Mouse (Mus musculus) megakaryocyte progenitor cell, adult 5-6 weeks (primary cell): Measurements from ENCODE around the gene Adam23. TPM values are rescaled to one million over a fixed set of nuclear protein-coding genes. Genes with fewer than 3 reads are reported as not detected.

Source experiments
- ATAC-seq: replicated peaks from 2 replicates; pipeline ENCODE4 v1.8.0; 2016; ENCODE audit warnings: mild to moderate bottlenecking, moderate TSS enrichment, inconsistent platforms; ENCODE audit not compliant: poor library complexity
- total RNA-seq, 2 experiments: library from RNA; stranded (forward) in 1 of 2; stranded (reverse) in 1 of 2; fragments of 157-497, 149-512 nt in 1 of 2; fragments of 200-1000 nt in 1 of 2; gene quantifications; 2 replicates each; pipeline versions ENCODE4 v1.2.3 to v1.2.4; 2015 to 2017

Adam23 gene
- total RNA-seq, 2 experiments from 2014 or later = 0.37 TPM; not detected in 1

GRCm38 (mm10) chr1:63473696-63474095 is 28.0 kb downstream of the Adam23 start:
- ATAC-seq = no peak

- no peak for ATAC-seq
Observed at GRCm38 (mm10) chr1:63478946-63479345, 33.3 kb downstream of the Adam23 start.

- ATAC-seq = no peak
Observed at GRCm38 (mm10) chr1:63484646-63485045, 39.0 kb downstream of the Adam23 start.

DNA sequence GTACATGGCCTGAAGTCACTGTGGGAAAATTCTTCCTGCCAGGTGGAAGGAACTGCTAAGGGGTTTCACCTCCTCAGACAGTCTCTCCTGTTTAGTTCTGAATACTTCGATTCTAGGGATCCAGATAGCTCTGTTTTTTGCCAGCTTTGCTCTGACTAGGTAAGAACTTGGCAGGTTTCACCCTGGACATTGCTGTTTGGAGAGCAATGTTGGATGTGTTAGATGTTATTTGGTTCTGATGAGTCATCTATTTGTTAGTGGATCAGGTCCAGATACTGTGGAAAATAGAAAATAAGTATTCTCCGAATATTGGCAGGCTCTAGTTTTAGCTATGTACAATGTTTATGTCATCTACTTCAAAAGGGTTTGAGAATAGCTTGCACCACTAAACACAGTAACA is 41.0 kb downstream of the Adam23 start:
- ATAC-seq = no peak

DNA sequence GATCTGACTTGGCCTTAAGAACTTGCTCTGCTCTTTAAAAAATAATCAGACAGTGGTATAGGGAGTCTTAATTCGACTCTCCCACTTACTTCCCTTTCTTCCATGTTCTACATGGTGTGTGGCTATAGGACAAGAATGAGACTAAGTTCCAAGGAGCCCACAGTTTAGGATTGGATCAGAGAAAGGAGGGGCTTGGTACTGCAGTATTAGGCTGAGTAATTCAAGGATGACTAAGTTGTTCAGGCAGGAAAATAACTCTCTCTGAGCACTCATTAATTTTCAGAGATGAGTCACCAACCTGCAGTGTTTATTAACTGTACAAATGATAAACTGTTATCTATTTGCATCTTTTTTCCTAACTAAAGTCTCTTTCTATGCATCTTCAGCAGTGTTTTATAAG is 45.3 kb downstream of the Adam23 start:
- ATAC-seq = no peak

GRCm38 (mm10) chr1:63493325-63493724 is 47.6 kb downstream of the Adam23 start:
- ATAC-seq = no peak

- ATAC-seq = no peak
Observed at GRCm38 (mm10) chr1:63507386-63507785, 61.7 kb downstream of the Adam23 start.

GRCm38 (mm10) chr1:63508801-63509200 is 63.1 kb downstream of the Adam23 start:
- no peak for ATAC-seq

DNA sequence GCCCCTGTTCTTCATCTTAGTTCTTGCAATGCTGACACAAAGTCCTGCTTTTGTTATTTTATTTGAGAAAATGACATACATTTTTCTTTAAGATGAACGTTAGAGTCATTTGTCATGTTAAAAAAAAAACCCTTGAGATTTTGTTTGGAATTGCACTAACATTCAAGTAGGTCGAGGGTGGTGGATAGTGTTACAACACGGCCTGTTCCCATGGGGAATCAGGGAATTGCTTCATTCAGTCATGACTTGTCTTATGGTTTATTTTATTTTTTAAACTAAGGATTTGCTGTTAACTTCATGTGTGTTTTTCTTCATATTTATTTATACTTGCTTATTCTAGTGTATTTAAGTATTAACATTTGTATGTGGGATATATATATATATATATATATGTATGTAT is 65.7 kb downstream of the Adam23 start:
- no peak for ATAC-seq

GRCm38 (mm10) chr1:63517800-63518199 is 72.1 kb downstream of the Adam23 start:
- no peak for ATAC-seq

- no peak for ATAC-seq
Observed at GRCm38 (mm10) chr1:63518814-63519213, 73.1 kb downstream of the Adam23 start.

DNA sequence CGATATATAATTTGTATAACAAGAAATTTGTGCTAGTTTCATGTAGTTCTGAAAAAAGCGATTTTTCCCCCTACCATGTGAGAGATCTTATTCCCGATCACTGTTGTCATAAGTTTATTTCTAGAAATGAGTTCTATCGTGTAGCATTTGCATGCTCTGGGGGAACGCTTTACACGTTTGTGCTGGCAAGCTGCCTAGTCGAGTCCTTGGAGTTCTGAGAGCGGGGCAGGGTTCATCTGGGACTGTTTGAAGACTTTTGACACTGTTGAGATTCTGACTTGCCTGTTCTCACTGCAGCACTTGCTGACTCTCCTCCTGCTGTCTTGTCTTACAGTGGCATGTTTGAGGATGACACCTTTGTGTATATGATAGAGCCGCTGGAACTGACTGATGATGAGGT is 84.2 kb downstream of the Adam23 start:
- ATAC-seq = no peak

DNA sequence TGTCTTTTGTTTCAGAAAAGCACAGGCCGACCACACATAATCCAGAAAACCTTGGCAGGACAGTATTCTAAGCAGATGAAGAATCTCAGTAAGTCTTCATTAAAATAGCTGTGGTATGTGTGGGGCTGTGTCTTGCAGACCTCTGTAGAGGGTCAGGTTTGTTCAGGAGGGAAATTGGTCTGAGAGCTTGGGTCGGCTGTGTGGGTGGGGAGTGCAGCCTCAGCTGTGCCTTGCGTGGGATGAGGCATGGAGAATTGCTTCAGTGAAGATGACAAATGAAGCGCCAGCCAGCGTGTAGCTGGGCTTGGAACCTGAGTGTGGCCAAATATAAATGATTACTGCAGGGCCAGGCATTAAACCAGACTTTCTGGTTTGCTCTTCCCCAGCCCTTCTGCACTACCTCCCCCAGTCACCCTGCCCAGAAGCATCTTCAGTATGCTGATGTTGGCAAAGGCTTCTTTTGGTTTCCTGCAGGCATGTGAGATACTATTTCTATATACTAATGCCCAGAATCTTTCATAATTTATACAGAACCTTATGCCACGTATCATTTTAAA is 88.7 kb downstream of the Adam23 start:
- ATAC-seq = no peak

DNA sequence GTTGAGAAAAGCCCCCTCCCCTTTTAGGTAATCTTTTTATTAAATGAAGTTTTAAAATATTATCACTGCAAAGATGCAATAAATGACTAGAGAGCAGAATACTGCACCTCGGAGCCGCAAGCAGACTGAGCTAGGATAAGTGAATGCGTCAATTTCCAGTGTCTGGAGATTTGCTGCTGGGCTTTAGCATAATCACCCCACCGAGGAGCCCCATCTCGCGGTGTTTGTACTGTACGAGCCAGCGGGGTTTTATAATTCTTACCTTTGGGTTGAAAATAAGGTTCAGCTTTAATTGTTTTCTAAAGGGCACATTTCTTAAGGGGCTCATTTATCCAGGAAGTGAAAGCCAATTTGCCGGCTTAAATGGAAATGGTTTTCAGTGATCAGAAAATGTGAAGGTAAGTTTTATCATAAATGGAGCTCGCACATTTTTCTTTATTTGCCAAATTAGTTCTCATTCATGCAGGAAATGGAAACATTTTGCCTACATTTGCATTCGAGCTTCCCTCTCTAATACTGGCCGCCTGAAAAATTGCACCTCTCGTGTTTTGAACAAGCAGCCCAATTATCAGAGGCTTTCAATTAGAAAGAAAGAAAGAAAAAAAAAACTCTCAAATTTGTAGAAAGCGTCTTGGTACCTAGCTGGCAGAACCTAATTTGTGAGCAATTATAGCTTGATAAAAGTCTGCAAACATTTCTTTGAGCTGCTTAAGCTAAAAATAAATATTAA is 94.4 kb downstream of the Adam23 start:
- no peak for ATAC-seq

DNA sequence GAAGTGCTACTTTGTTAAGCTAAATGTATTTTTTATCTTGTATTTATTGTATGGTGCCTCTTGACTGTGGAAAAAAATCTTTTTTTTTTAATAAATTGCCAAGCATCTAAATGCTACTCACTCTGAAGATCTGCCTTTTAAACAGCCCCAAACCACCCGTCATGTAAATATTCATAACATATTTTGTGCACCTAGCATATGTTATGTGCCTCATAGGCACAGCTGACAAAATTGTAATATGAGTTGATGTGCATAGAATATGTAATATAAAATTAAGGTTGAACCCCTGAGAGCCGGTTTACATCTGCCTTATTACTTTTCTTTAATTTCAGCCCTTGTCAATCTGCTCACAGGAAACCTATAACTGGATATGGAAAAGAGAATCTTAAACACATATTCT is 98.4 kb downstream of the Adam23 start:
- ATAC-seq = no peak

DNA sequence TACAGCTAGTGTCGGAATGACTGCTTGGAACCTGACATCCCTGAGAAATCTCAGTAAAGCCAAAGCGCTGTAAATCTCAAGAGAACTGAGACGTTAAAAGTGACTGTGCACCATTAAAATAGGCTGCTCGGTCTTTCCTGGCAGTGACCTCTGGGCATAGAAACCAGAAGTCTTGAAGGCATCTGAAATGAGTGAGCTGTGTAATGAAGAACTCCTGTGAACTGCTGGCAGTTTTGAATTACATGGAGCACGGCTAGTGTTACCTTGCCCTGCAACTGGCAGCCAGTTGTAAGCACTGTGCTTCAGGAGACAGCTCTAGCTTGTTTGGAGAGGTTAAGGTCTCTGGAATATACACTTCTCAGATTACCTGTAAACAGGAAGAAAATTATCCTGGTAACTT is 107.3 kb downstream of the Adam23 start:
- no peak for ATAC-seq

GRCm38 (mm10) chr1:63561772-63562520 is 116.3 kb downstream of the Adam23 start:
- ATAC-seq = no peak

DNA sequence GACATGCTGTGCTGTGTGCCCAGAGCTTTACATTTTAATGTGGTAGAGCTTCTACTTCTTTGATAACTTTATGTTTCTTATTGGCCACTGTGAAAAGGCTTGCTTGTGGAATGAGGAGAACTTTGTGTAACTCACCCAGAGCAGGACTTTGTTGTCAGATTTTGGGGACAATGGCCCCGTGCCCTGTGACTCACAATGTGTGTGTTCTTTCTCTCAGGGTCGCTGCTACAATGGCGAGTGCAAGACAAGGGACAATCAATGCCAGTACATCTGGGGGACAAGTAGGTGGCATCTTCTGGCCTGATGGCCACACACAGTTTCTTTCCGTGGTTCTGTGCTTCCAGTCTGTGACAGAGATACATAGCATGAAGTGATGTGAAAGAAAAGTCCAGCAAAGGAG is 118.2 kb downstream of the Adam23 start:
- no peak for ATAC-seq

DNA sequence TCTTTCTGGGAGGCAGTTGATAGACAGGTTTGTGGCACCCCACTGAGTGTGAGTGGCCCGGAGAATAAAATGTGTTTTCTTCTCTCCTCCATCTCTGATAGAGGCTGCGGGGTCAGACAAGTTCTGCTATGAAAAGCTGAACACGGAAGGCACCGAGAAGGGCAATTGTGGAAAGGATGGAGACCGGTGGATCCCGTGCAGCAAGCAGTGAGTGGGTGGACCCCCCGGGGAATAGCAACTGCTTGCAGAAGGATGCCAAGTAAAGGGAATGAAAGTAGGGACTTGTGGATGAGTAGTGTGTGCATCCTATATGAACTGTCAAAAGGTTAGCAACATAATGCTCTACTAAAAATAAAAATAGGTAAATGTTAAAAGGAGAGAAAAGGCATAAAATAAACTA is 120.8 kb downstream of the Adam23 start:
- ATAC-seq = no peak

- ATAC-seq = no peak
Observed at GRCm38 (mm10) chr1:63567031-63567430, 121.3 kb downstream of the Adam23 start.

DNA sequence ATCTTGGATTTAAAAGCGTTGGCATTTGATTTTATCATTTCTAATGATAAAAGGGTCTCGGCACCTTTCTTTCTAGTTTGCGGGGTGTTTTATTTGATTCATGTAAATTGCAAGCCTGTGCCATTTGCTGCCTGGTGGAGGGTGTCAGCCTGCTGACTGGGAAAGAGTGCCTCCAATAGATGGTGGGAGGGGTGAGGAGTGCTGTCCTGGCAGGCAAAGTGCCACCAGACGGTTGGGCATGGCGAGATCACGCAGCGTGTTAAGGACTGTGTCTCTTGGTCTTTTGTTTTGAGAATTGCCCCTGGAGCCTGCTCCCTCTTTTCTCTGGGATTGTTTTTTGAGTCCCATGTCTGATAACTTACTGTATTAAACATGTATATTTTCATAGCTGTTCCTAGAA is 126.5 kb downstream of the Adam23 start:
- no peak for ATAC-seq

- ATAC-seq = no peak
Observed at GRCm38 (mm10) chr1:63573432-63573831, 127.7 kb downstream of the Adam23 start.
